Mouse (Mus musculus) liver, embryonic 15.5 days (tissue): Measurements from ENCODE around the gene Vmn1r27. TPM values are rescaled to one million over a fixed set of nuclear protein-coding genes. Genes with fewer than 3 reads are reported as not detected.

Experiments
- ATAC-seq: fragments of 200-750 bp; cut with Nextera tagmentation; 2 replicates; pipeline ENCODE4 v1.8.0; 2017; ENCODE audit warnings: moderate number of reproducible peaks, mild to moderate bottlenecking, moderate library complexity; ENCODE audit not compliant: insufficient read depth
- H3K27ac ChIP-seq: fragments of 300-500 bp; sonication (generic); replicated peaks from 2 replicates; pipeline ENCODE4 v1.5.1; 2015; ENCODE audit warnings: mild to moderate bottlenecking, inconsistent platforms
- H3K27me3 ChIP-seq: fragments of 300-500 bp; sonication (generic); 2 replicates; pipeline ENCODE4 v1.6.1; 2015; ENCODE audit warnings: mild to moderate bottlenecking, inconsistent platforms
- H3K36me3 ChIP-seq: fragments of 300-500 bp; sonication (generic); replicated peaks from 2 replicates; pipeline ENCODE4 v1.6.1; 2015; ENCODE audit warnings: moderate library complexity, mild to moderate bottlenecking, inconsistent platforms
- H3K4me1 ChIP-seq: fragments of 300-500 bp; sonication (generic); replicated peaks from 2 replicates; pipeline ENCODE4 v1.6.1; 2015; ENCODE audit warnings: inconsistent platforms
- H3K4me2 ChIP-seq: fragments of 300-500 bp; sonication (generic); 2 replicates; pipeline ENCODE4 v1.6.1; 2015; ENCODE audit warnings: moderate library complexity, mild to moderate bottlenecking, inconsistent platforms
- H3K4me3 ChIP-seq: fragments of 300-500 bp; sonication (generic); replicated peaks from 2 replicates; pipeline ENCODE4 v1.5.1; 2015; ENCODE audit warnings: mild to moderate bottlenecking, inconsistent platforms
- H3K9ac ChIP-seq: fragments of 300-500 bp; sonication (generic); 2 replicates; pipeline ENCODE4 v1.6.1; 2015; ENCODE audit warnings: moderate library complexity, mild to moderate bottlenecking, inconsistent platforms
- H3K9me3 ChIP-seq: fragments of 300-500 bp; sonication (generic); replicated peaks from 2 replicates; pipeline ENCODE4 v1.6.1; 2016; ENCODE audit warnings: inconsistent platforms
- WGBS: fragments of 180-500 bp; shearing (Covaris S2); methylation state at CpG from one replicate; pipeline ENCODE4 v1.1.7; 2015; ENCODE audit warnings: mixed read lengths; ENCODE audit not compliant: insufficient replicate concordance; 5-methylcytosine and 5-hydroxymethylcytosine counted together
- polyA plus RNA-seq: library from polyadenylated mRNA; unstranded; fragments of >200 nt; fragmentation: Nextera tagmentation; extraction: Ambion mirVana; gene quantifications from 2 replicates; pipeline ENCODE4 v1.2.1, GENCODE M21; 2015

Vmn1r27 gene
- polyA plus RNA-seq: not detected in 2 replicates

DNA sequence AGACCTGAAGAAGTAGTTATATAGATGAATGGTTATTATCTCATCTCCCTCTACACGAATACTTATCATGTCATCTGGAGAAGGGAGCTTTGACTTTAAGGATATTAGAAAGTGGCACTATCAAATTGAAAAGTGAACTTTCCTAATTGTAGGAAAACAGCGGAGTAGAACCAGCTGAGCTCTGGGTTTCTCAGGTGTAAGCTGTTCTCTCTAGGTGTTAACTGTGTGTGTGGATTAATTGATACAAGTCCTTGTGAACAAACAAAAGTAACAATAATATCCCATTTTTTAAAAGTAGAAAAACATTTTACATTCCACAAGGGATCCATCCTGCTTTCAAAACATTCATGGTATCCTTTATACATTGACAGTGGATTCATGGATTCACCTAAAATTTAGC, at the start of gene Vmn1r27:
Gene Vmn1r27, minus strand, starts transcription at position 101 of the 400 bp plus-strand sequence.
- no peaks in the 10 kb centered on the region for H3K9me3 ChIP-seq
- H3K4me1 ChIP-seq: no peaks in the 10 kb centered on the region
- H3K27me3 ChIP-seq: no peaks in the 10 kb centered on the region
- no peak within 1 kb of the TSS for H3K4me2 ChIP-seq
- H3K4me3 ChIP-seq: no peak within 1 kb of the TSS
- ATAC-seq: no peak
- H3K9ac ChIP-seq: no peak within 1 kb of the TSS
- 46% methylated on average over 2 of the region's 2 CpGs for WGBS
- no peaks in the 10 kb centered on the region for H3K36me3 ChIP-seq
- no peak within 1 kb of the TSS for H3K27ac ChIP-seq

DNA sequence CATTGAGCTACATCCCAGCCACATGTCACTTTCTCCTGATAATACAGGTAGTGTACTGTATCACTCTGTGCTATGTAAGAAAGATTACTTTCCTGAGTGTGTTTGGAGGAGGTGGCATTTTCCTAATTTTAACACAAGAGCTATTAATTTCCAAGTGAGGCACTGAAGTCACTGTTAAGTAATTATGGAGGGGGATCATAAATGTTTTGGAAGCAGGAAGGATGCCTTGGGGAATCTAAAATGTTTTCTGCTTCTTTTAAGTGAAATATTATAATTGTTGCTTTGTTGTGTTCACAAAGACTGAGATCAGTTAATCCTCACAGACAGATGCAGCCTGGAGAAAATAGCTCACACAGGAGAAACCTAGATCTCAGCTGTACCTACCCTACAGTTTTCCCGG, 43.1 kb upstream of the Vmn1r27 start, which contains the start of gene Vmn1r28:
Gene Vmn1r28, plus strand, starts transcription at position 301 of the 400 bp plus-strand sequence.
- WGBS: 63% methylated on average over 1 of the region's 1 CpGs
- Histone ChIP-seq H3K36me3 (no peaks in the 10 kb centered on the region), H3K27ac (no peak within 1 kb of the TSS), H3K4me1 (no peaks in the 10 kb centered on the region), H3K9ac (no peak within 1 kb of the TSS), H3K9me3 (no peaks in the 10 kb centered on the region), H3K4me3 (no peak within 1 kb of the TSS), H3K4me2 (no peak within 1 kb of the TSS), H3K27me3 (no peaks in the 10 kb centered on the region)
- ATAC-seq: no peak

DNA sequence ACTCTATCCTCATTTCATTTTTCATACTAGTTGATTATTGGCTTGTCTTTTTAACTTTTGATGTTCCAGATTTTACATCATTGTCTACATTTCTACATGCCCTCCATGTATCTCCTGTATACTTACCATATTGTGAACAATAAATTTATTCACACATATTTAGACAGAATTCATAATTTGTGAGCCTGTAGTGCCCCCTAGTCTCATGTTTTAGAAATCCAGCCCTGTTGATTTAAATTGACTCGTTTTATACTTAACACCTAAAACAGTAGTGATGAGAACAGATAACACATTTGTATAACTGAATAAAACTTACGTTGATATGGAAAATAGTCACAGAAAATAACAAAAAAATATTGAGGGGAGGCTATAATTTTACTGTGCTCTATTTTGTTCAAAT, 2.5 kb downstream of the Vmn1r27 start:
- no peak for ATAC-seq
- H3K4me2 ChIP-seq: no peak overlapping the region

More for the DNA sequence above, 2.5 kb downstream of the Vmn1r27 start:
- no peak overlapping the region for H3K9ac ChIP-seq
- H3K9me3 ChIP-seq: no peaks in the 10 kb centered on the region
- no peaks in the 10 kb centered on the region for H3K4me1 ChIP-seq
- 50% methylated on average over 2 of the region's 2 CpGs for WGBS
- H3K27ac ChIP-seq: no peak overlapping the region
- no peaks in the 10 kb centered on the region for H3K36me3 ChIP-seq
- H3K4me3 ChIP-seq: no peak overlapping the region
- H3K27me3 ChIP-seq: no peaks in the 10 kb centered on the region

Other genes starting within 250 kb of the Vmn1r27 start
- not detected in 2 replicates for gene Vmn1r25, start 238.0 kb downstream of the Vmn1r27 start, polyA plus RNA-seq
- not detected in 2 replicates for gene Vmn1r26, start 203.7 kb downstream of the Vmn1r27 start, polyA plus RNA-seq
- gene Vmn1r28, start 43.2 kb upstream of the Vmn1r27 start, polyA plus RNA-seq: not detected in 2 replicates
- not detected in 2 replicates for gene Vmn1r29, start 82.7 kb upstream of the Vmn1r27 start, polyA plus RNA-seq
- gene Vmn1r30, start 224.6 kb upstream of the Vmn1r27 start, polyA plus RNA-seq: not detected in 2 replicates